Mouse (Mus musculus) heart, embryonic 13.5 days (tissue): ENCODE measurements at regions not wholly inside any gene's neighbourhood (a gene's known extent, or its start where the extent isn't known, plus 50 kb on each side); places are given as distances from the start of the nearest gene placed in this dataset.
A peak's percentile ranks its signal among the peaks of the same experiment; 100 is the strongest.
"Not testable (repeated sequence)": the region's sequence is repeated elsewhere in the genome, so short reads cannot be mapped to it uniquely, and the experiment has no call there.

ENCODE experiments used
- ATAC-seq: fragments of 200-750 bp; cut with Nextera tagmentation; 2 replicates; pipeline ENCODE4 v1.8.0; 2017; ENCODE audit warnings: moderate TSS enrichment; ENCODE audit not compliant: insufficient number of reproducible peaks, low FRiP score, low TSS enrichment; ENCODE audit errors: extremely low read depth
- H3K27ac ChIP-seq: fragments of 300-500 bp; sonication (generic); replicated peaks from 2 replicates; pipeline ENCODE4 v1.5.1; 2015; ENCODE audit warnings: moderate library complexity, mild to moderate bottlenecking, inconsistent platforms
- H3K27me3 ChIP-seq: fragments of 300-500 bp; sonication (generic); replicated peaks from 2 replicates; pipeline ENCODE4 v1.6.1; 2015; ENCODE audit warnings: mild to moderate bottlenecking, inconsistent platforms
- H3K36me3 ChIP-seq: fragments of 300-500 bp; sonication (generic); 2 replicates; pipeline ENCODE4 v1.6.1; 2015; ENCODE audit warnings: mild to moderate bottlenecking, inconsistent platforms
- H3K4me1 ChIP-seq: fragments of 300-500 bp; sonication (generic); 2 replicates; pipeline ENCODE4 v1.6.1; 2015; ENCODE audit warnings: inconsistent platforms
- H3K4me2 ChIP-seq: fragments of 300-500 bp; sonication (generic); 2 replicates; pipeline ENCODE4 v1.6.1; 2015; ENCODE audit warnings: inconsistent platforms, mild to moderate bottlenecking, moderate library complexity
- H3K4me3 ChIP-seq: fragments of 300-500 bp; sonication (generic); 2 replicates; pipeline ENCODE4 v1.5.1; 2015; ENCODE audit warnings: moderate library complexity, mild to moderate bottlenecking, inconsistent platforms
- H3K9ac ChIP-seq: fragments of 300-500 bp; sonication (generic); 2 replicates; pipeline ENCODE4 v1.6.1; 2015; ENCODE audit warnings: inconsistent platforms, mild to moderate bottlenecking, moderate library complexity
- H3K9me3 ChIP-seq: fragments of 300-500 bp; sonication (generic); 2 replicates; pipeline ENCODE4 v1.6.1; 2016; ENCODE audit warnings: inconsistent platforms
- WGBS: fragments of 180-500 bp; shearing (Covaris S2); methylation state at CpG from one replicate; pipeline ENCODE4 v1.1.7; 2015; ENCODE audit warnings: mixed read lengths; 5-methylcytosine and 5-hydroxymethylcytosine counted together

- no peak for ATAC-seq
- H3K4me3 ChIP-seq: no peak overlapping the region
- H3K27me3 ChIP-seq: no peaks in the 10 kb centered on the region
- H3K9me3 ChIP-seq: no peaks in the 10 kb centered on the region
- no peak overlapping the region for H3K27ac ChIP-seq
- 66% methylated on average over 17 of the region's 17 CpGs for WGBS
- H3K9ac ChIP-seq: no peak overlapping the region
- peaks cover 3% of the 10 kb centered on the region; the same call in 1 of the 2 replicates for H3K4me1 ChIP-seq
- no peaks in the 10 kb centered on the region for H3K36me3 ChIP-seq
- no peak overlapping the region for H3K4me2 ChIP-seq
These were observed 182.2 kb upstream of the Pmfbp1 start for GRCm38 (mm10) chr8:109311484-109312210.

DNA sequence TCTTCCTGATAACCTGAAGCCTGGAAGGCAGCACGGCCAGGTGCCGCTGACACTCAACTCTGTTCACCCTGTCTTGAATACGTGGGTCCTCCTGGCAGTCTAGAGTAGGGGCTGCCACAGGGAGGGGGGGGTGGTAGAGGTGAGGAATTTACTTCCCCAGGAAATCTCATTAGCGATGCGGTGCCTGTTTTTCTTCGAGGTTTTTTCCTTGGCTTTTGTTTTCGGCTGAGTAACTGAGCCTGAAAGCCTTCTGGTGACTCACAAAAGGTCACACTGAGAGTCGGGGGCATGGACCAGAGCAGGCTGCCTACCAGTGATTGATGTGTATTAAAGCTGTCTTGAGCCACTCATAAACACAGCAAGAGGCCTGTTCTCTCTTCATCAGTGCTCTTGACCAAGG lies 181.1 kb upstream of the Pmfbp1 start:
- Histone ChIP-seq H3K4me1 (peaks cover 3% of the 10 kb centered on the region; the same call in 1 of the 2 replicates), H3K27ac (no peak overlapping the region), H3K4me3 (no peak overlapping the region), H3K27me3 (no peaks in the 10 kb centered on the region), H3K9me3 (no peaks in the 10 kb centered on the region), H3K9ac (no peak overlapping the region), H3K36me3 (no peaks in the 10 kb centered on the region), H3K4me2 (no peak overlapping the region)
- ATAC-seq: no peak
- WGBS: 9% methylated on average over 8 of the region's 8 CpGs

DNA sequence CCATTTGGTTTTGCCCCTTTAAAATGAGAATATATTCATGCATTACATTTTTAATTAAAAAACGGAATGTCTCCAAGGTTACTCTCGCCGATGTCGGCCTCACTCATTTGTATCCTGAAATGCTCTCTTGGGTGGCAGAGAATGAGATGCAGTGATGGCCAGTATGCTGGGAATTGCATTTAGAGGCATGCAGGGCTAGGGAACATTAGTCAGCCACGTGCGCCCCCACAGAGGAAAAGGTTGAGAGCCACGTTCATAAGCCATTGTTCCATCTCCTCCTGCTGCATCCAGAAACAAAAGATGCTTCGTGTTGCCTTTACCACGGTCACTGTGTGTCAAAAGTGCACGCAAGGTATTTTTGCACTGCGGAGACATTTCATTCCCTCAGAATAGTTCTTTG lies 172.9 kb upstream of the Pmfbp1 start:
- no peaks in the 10 kb centered on the region for H3K27me3 ChIP-seq
- H3K4me1 ChIP-seq: no peaks in the 10 kb centered on the region
- H3K9ac ChIP-seq: no peak overlapping the region
- 77% methylated on average over 11 of the region's 11 CpGs for WGBS
- no peak overlapping the region for H3K27ac ChIP-seq
- no peaks in the 10 kb centered on the region for H3K36me3 ChIP-seq
- ATAC-seq: no peak
- H3K4me3 ChIP-seq: no peak overlapping the region
- no peak overlapping the region for H3K4me2 ChIP-seq
- no peaks in the 10 kb centered on the region for H3K9me3 ChIP-seq

- no peaks in the 10 kb centered on the region for H3K9me3 ChIP-seq
- no peak overlapping the region for H3K4me3 ChIP-seq
- no peaks in the 10 kb centered on the region for H3K27me3 ChIP-seq
- 83% methylated on average over 2 of the region's 2 CpGs for WGBS
- no peaks in the 10 kb centered on the region for H3K36me3 ChIP-seq
- H3K27ac ChIP-seq: no peak overlapping the region
- ATAC-seq: no peak
- H3K4me2 ChIP-seq: no peak overlapping the region
- no peaks in the 10 kb centered on the region for H3K4me1 ChIP-seq
- H3K9ac ChIP-seq: no peak overlapping the region
These were observed 170.5 kb upstream of the Pmfbp1 start for GRCm38 (mm10) chr8:109323351-109323750.

GRCm38 (mm10) chr8:109324241-109324640 lies 169.6 kb upstream of the Pmfbp1 start:
- Histone ChIP-seq H3K9me3 (no peaks in the 10 kb centered on the region), H3K27me3 (no peaks in the 10 kb centered on the region), H3K36me3 (no peaks in the 10 kb centered on the region), H3K4me1 (no peaks in the 10 kb centered on the region), H3K9ac (no peak overlapping the region), H3K4me3 (no peak overlapping the region), H3K27ac (no peak overlapping the region), H3K4me2 (no peak overlapping the region)
- no peak for ATAC-seq
- 82% methylated on average over 9 of the region's 9 CpGs for WGBS

- Histone ChIP-seq H3K27me3 (no peaks in the 10 kb centered on the region), H3K4me2 (no peak overlapping the region), H3K4me1 (no peaks in the 10 kb centered on the region), H3K4me3 (no peak overlapping the region), H3K27ac (no peak overlapping the region), H3K36me3 (no peaks in the 10 kb centered on the region), H3K9ac (no peak overlapping the region), H3K9me3 (no peaks in the 10 kb centered on the region)
- ATAC-seq: no peak
- WGBS: 73% methylated on average over 7 of the region's 7 CpGs
These were observed 157.6 kb upstream of the Pmfbp1 start for GRCm38 (mm10) chr8:109336203-109336602.

GRCm38 (mm10) chr8:109338220-109338835 lies 155.5 kb upstream of the Pmfbp1 start:
- H3K9ac ChIP-seq: no peak overlapping the region
- H3K4me2 ChIP-seq: no peak overlapping the region
- H3K9me3 ChIP-seq: no peaks in the 10 kb centered on the region
- ATAC-seq: no peak
- no peak overlapping the region for H3K4me3 ChIP-seq
- no peaks in the 10 kb centered on the region for H3K4me1 ChIP-seq
- H3K27ac ChIP-seq: no peak overlapping the region
- WGBS: 78% methylated on average over 14 of the region's 14 CpGs
- H3K36me3 ChIP-seq: no peaks in the 10 kb centered on the region
- H3K27me3 ChIP-seq: no peaks in the 10 kb centered on the region

DNA sequence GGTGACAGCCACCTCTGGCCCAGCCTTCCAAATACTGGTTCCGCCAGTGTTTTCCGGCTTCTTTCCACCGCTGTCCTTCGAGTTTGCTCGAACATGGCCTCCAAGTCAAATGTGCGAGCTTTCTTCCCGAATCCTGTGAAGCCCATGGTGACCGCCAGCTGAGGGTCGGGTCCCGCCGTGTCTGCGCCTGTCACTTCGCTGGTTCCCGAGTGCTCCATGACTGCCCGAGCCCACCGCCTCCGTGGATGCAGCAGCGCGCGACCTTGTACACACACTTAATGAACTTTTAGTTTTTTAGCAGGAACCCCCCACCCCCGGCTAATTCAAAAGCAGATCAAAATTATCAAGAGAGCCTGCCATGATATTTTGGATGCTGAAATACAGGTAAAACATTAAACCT lies 153.2 kb upstream of the Pmfbp1 start:
- not testable (repeated sequence) for H3K36me3 ChIP-seq, H3K27me3 ChIP-seq, H3K4me2 ChIP-seq, ATAC-seq, H3K4me1 ChIP-seq, H3K4me3 ChIP-seq, H3K27ac ChIP-seq, H3K9me3 ChIP-seq, H3K9ac ChIP-seq
- 88% methylated on average over 21 of the region's 21 CpGs for WGBS

GRCm38 (mm10) chr8:109355168-109355567 lies 138.7 kb upstream of the Pmfbp1 start:
- no peaks in the 10 kb centered on the region for H3K9me3 ChIP-seq
- H3K9ac ChIP-seq: no peak overlapping the region
- H3K27ac ChIP-seq: no peak overlapping the region
- peaks cover 11% of the 10 kb centered on the region; the same call in 1 of the 2 replicates for H3K4me1 ChIP-seq
- no peaks in the 10 kb centered on the region for H3K36me3 ChIP-seq
- ATAC-seq: no peak
- H3K4me3 ChIP-seq: no peak overlapping the region
- WGBS: 79% methylated on average over 9 of the region's 9 CpGs
- H3K27me3 ChIP-seq: 0 out of 2 replicates have a peak, but pooled peaks cover 2% of the 10 kb centered on the region
- H3K4me2 ChIP-seq: no peak overlapping the region

GRCm38 (mm10) chr8:109359396-109360051 lies 134.3 kb upstream of the Pmfbp1 start:
- H3K9me3 ChIP-seq: no peaks in the 10 kb centered on the region
- ATAC-seq: no peak
- 57% methylated on average over 16 of the region's 16 CpGs for WGBS
- 0 out of 2 replicates have a peak, but pooled peaks cover 5% of the 10 kb centered on the region for H3K27me3 ChIP-seq
- H3K4me3 ChIP-seq: no peak overlapping the region
- peak overlapping the region; percentile 71 for H3K4me2 ChIP-seq
- no peak overlapping the region for H3K9ac ChIP-seq
- no peaks in the 10 kb centered on the region for H3K36me3 ChIP-seq
- peaks cover 9% of the 10 kb centered on the region for H3K4me1 ChIP-seq
- H3K27ac ChIP-seq: no peak overlapping the region

GRCm38 (mm10) chr8:109360081-109360715 lies 133.6 kb upstream of the Pmfbp1 start:
- no peaks in the 10 kb centered on the region for H3K9me3 ChIP-seq
- 0 out of 2 replicates have a peak, but pooled peaks cover 5% of the 10 kb centered on the region for H3K27me3 ChIP-seq
- H3K4me2 ChIP-seq: peak overlapping the region; percentile 71
- H3K27ac ChIP-seq: no peak overlapping the region
- WGBS: 39% methylated on average over 14 of the region's 14 CpGs
- peak overlapping the region; percentile 44 for H3K4me3 ChIP-seq
- H3K36me3 ChIP-seq: no peaks in the 10 kb centered on the region
- no peak for ATAC-seq
- 0 out of 2 replicates have a peak overlapping the region, but pooled peaks have one; percentile 9 for H3K9ac ChIP-seq
- H3K4me1 ChIP-seq: peaks cover 9% of the 10 kb centered on the region
